Mouse (Mus musculus): ENCODE data around the gene Pafah1b1. TPM values are rescaled to one million over a fixed set of nuclear protein-coding genes. Genes with fewer than 3 reads are reported as not detected.

Gene Pafah1b1
- total RNA-seq, 2 experiments from 2014 or later: 206 to 224 TPM

DNA sequence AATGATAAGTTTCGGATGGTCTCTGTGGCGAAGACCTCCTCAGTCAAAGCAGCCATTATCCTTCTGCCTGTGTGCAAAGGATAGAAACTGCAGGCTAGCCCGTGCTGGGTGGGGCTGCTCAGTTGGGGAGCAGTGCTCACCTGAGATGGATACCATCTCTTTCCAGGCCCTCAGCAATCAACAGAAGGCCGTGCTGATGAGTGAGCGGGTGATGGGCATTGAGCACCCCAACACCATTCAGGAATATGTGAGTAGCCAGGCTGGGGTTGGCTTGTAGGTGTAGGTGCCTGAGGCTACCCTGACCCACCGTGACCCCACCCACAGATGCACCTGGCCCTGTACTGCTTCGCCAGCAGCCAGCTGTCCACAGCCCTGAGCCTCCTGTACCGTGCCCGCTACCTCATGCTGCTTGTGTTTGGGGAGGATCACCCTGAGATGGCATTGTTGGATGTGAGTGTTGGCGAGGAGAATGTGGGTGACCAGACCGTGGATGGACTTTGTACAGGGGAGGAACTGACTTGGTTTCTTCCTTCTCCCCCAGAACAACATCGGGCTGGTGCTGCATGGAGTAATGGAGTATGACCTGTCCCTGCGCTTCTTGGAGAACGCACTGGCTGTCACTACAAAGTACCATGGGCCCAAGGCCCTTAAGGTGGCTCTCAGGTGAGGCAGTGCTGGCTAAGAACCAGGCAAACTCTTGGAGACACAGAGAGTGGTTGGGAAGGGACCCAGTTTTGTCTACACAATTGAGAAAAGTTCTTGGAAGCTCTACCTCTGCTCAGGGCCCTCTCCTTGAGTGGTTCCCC, 57.5 kb downstream of the Pafah1b1 start:
- DNase-seq (ENCODE audit: low spot score): no peak
- intact Hi-C loops (cut with DNase I): no loop called here

DNA sequence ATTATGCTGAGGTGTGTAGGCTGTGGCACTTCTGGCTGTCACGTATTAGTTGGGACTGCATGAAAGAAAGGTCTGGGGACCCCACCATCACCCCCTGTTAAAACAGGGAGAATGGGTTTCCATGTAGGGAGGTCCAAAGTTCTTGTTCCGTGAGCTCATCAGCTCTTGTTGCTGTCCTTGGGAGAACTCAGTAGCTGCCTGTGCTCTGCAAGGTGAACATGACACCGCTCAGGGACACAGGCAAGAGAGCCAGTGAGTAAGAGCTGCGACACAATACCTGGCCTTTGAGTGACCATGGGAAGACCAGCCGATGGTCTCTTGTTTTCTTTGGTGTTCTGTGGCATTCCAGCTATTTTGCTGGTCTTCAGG, 58.2 kb downstream of the Pafah1b1 start:
- intact Hi-C loops (cut with DNase I): no loop called here
- no peak for DNase-seq (ENCODE audit: low spot score)

DNA sequence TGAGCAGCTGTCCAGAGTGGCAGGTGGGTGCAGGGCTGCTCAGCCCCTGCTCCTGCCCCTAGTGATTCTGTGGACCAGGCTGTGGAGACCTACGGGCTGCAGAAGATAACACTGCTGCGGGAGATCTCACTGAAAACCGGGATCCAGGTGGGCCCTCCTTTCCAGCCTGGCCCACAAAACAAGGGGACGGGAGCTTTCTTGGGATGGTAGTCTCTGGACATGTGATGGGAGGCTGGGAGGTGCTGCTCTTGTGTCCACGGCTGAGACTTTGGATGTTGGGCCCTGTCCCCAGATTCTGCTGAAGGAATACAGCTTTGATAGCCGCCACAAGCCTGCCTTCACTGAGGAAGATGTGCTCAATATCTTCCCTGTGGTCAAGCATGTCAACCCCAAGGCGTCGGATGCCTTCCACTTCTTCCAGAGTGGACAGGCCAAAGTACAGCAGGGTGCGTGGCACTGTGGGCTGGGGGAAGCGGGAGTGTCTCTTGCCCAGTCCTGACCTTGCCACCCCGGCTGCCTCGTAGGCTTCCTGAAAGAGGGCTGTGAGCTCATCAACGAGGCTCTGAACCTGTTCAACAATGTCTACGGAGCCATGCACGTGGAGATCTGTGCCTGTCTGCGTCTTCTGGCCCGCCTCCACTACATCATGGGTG, 58.7 kb downstream of the Pafah1b1 start:
- intact Hi-C loops (cut with DNase I): no loop called here

DNA sequence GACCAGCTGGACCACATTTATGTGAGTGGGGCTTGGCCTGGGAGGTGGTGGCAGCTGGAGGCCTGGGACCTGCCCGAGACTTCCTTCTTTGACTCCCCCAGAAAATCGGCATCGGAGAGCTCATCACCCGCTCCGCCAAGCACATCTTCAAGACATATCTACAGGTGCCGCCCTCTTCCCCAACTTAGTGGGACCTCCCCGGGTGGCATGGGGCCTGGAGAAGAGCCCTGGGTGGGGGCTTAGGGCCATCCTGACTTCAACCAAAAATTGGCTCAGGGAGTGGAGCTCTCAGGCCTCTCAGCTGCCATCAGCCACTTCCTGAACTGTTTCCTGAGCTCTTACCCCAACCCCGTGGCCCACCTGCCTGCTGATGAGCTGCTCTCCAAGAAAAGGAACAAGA, 59.6 kb downstream of the Pafah1b1 start:
- no peak for DNase-seq (ENCODE audit: low spot score)
- intact Hi-C loops (cut with DNase I): no loop called here

More for the DNA sequence above, 58.7 kb downstream of the Pafah1b1 start:
- no peak for DNase-seq (ENCODE audit: low spot score)

DNA sequence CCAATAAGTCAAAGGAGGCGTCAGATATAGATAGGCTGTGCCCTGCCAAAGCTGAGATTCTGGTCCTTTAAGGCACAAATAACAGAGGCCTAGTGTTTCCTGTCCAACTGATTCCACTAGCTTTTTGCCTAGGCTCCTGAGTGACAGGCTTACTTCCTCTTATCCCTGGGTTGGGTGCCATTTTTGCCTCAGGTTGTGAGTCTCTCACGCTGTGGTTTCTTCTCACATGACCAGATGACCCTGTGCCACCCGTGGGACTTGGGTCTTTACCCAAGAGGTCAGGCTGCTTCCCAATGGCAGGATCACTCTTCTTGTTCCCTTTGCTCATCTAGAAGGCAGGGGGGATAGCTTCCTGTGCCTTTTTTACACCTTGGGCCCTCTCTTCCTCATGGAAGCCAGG, 60.2 kb downstream of the Pafah1b1 start:
- DNase-seq (ENCODE audit: low spot score): no peak

DNA sequence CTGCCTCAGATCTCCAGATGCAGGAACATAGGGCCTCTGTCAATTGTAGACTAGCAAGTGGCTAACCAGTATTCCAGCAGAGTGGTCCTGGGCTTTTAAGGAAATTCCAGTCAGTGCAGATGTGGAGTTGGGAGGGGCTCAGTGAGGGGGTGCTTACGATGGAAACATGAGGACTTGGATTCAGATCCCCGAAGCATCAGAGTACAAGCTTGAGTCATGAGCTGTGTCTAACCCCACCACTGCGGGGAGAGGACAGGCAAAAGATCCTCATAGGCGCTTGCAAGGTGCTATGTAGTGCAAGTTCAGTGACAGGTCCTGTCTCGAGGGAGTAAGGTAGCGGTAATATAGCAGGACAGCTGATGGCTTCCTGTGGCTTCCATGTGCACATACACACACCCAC, 62.2 kb downstream of the Pafah1b1 start:
- intact Hi-C loops (cut with DNase I): no loop called here
- no peak for DNase-seq (ENCODE audit: low spot score)

More for the DNA sequence above, 60.2 kb downstream of the Pafah1b1 start:
- intact Hi-C loops (cut with DNase I): no loop called here

GRCm38 (mm10) chr11:74661641-74662040, 62.8 kb downstream of the Pafah1b1 start:
- intact Hi-C loops (cut with DNase I): no loop called here
- no peak for DNase-seq (ENCODE audit: low spot score)

- DNase-seq (ENCODE audit: low spot score): no peak
- intact Hi-C loops (cut with DNase I): no loop called here
Measured at GRCm38 (mm10) chr11:74660336-74660735, 64.1 kb downstream of the Pafah1b1 start.

- intact Hi-C loops (cut with DNase I): no loop called here
- DNase-seq (ENCODE audit: low spot score): no peak
Measured at GRCm38 (mm10) chr11:74655941-74656340, 68.5 kb downstream of the Pafah1b1 start.

GRCm38 (mm10) chr11:74653385-74653784, 71.1 kb downstream of the Pafah1b1 start:
- DNase-seq (ENCODE audit: low spot score): no peak
- intact Hi-C loops (cut with DNase I): loop anchor here (5.0 kb wide), 1 partner anchor 119 kb away; the partner anchor contains the start of gene Mettl16

- intact Hi-C loops (cut with DNase I): loop anchor here (5.0 kb wide), 1 partner anchor 120 kb away; the partner anchor contains the start of gene Mettl16
- DNase-seq (ENCODE audit: low spot score): no peak
Measured at GRCm38 (mm10) chr11:74652791-74653191, 71.7 kb downstream of the Pafah1b1 start.

GRCm38 (mm10) chr11:74650576-74651100, 73.8 kb downstream of the Pafah1b1 start:
- intact Hi-C loops (cut with DNase I): loop anchor here (5.0 kb wide), 1 partner anchor 122 kb away; the partner anchor contains the start of gene Mettl16
- no peak for DNase-seq (ENCODE audit: low spot score)

- DNase-seq (ENCODE audit: low spot score): no peak
- intact Hi-C loops (cut with DNase I): loop anchor here (2.0 to 5.0 kb wide), 2 partner anchors 75 to 122 kb away; partner anchors contain the start of genes Mettl16 and Pafah1b1
Measured at GRCm38 (mm10) chr11:74649647-74650551, 74.6 kb downstream of the Pafah1b1 start.

DNA sequence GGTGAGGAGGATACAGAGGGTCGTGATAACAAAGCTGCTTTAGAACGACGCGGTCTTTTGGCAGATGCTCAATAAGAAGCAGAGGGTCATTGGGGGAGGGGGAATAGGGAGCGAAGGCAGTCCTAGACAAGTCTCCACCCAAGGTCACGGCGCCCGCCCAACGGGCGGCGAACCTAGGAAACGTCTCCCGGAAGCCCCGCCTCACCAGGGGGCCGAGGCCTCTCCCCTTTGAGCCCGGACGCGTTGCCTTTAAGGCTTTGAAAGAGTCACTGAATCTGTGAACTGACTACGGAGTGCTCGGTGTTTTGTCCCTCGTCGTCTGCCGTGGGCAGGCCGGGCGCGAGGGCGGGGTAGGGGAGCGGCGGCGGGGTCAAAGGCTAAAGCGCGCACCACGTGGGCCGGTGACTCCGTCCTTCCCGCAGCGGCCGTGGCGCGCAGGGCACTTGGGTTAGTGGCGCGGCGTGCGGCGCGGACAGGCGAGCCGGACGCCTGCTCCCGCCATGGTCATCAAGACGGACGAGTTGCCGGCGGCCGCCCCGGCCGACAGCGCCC, 75.3 kb downstream of the Pafah1b1 start, which contains the start of gene Cluh:
Gene Cluh (plus strand): TSS at position 401 of the 552 bp plus-strand sequence.
- DNase-seq (ENCODE audit: low spot score): peak; percentile 97
- intact Hi-C loops (cut with DNase I): loop anchor here (2.0 kb wide), 1 partner anchor 76 kb away; the partner anchor contains the start of gene Pafah1b1

DNA sequence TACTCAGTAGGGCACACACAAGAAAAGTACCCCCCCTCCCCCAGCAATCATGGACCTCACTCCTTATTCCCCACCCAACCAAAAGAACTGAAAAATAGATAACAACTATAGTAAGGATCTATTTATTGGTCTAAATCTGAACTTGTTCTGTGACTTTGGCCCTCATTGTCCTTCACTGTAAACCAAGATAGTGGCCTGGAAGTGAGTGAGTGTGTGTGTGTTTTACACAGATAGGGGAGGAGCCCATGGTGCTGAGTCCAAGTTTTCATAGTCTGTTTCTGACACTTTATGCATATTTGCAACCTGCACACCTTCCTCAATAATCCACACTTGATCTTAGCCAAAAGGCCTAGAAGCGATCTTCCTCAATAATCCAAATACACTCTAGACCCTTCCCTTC, 75.8 kb downstream of the Pafah1b1 start:
- DNase-seq (ENCODE audit: low spot score): no peak
- intact Hi-C loops (cut with DNase I): loop anchor here (2.0 kb wide), 1 partner anchor 76 kb away; the partner anchor contains the start of gene Pafah1b1

DNA sequence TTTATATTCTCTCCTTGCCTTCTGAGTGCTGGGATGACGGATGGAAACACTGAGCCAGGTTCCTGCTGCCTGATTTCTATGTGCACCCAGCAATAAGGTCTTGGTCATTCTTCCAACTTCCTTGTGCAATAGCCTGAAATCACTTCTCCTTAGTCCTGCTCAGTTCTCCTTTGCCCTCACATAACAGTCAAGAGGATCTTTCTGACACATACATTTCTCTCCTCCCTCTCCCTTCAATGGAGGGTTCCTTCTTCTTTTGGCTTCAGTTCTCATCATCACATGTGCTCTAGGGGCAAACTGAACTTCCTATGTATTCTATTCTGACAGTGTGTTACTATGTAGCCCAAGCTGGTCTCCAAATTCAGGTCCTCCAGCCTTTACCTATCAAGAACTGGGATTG, 76.5 kb downstream of the Pafah1b1 start:
- intact Hi-C loops (cut with DNase I): loop anchor here (2.0 kb wide), 1 partner anchor 77 kb away; the partner anchor contains the start of gene Pafah1b1
- DNase-seq (ENCODE audit: low spot score): no peak

DNA sequence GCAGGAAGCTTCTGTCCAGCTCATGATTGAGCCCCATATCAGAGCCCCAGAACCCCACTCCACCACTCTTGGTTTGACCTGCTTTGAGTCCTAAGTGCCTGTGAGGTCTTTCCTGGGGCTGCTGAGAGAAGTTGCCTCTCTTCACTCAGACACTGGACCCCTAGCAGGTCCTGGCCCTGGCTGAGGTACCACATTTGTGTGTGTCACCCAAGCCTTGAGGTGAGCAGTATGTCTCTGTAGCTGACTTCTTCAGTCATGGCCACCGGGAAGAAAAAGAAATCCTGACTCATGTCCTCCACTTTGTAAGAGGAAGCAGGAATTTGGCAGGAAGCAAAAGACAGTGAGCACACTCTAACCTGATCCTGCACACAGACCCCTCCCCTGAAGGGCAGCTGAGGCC, 84.8 kb downstream of the Pafah1b1 start:
- DNase-seq (ENCODE audit: low spot score): no peak
- intact Hi-C loops (cut with DNase I): loop anchor here (2.0 to 5.0 kb wide), 2 partner anchors 129 to 203 kb away; no protein-coding TSS in a partner anchor

GRCm38 (mm10) chr11:74638791-74639411, 85.6 kb downstream of the Pafah1b1 start:
- intact Hi-C loops (cut with DNase I): loop anchor here (2.0 to 5.0 kb wide), 2 partner anchors 130 to 203 kb away; no protein-coding TSS in a partner anchor
- no peak for DNase-seq (ENCODE audit: low spot score)
